Mouse (Mus musculus) embryonic fibroblast, embryonic 13.5 days (primary cell): ENCODE results near the gene Spred2.

Experiments
- CTCF ChIP-seq: IDR thresholded peaks from 2 replicates; pipeline ENCODE4 v1.5.1; 2011; ENCODE audit warnings: mild to moderate bottlenecking, control low read depth, low read length, moderate library complexity, borderline replicate concordance; ENCODE audit not compliant: insufficient read depth
- POLR2A ChIP-seq: IDR thresholded peaks from 2 replicates; pipeline ENCODE4 v1.6.1; 2011; ENCODE audit warnings: low read depth, mild to moderate bottlenecking, control low read depth, low read length, moderate library complexity

GRCm38 (mm10) chr11:20066106-20066505 is 141.9 kb downstream of the Spred2 start:
- no peak for TF ChIP-seq CTCF
- no peak for TF ChIP-seq POLR2A
